Mouse (Mus musculus) lung, embryonic 15.5 days (tissue): Measurements from ENCODE around the gene Timp2. TPM values are rescaled to one million over a fixed set of nuclear protein-coding genes. Genes with fewer than 3 reads are reported as not detected.

Experiments
- ATAC-seq: fragments of 200-750 bp; cut with Nextera tagmentation; 2 replicates; pipeline ENCODE4 v1.8.0; 2017; ENCODE audit warnings: moderate number of reproducible peaks, borderline replicate concordance; ENCODE audit not compliant: low FRiP score, low TSS enrichment; ENCODE audit errors: extremely low read depth
- H3K27ac ChIP-seq: fragments of 300-500 bp; sonication (generic); 2 replicates; pipeline ENCODE4 v1.5.1; 2015; ENCODE audit warnings: moderate library complexity, mild to moderate bottlenecking, inconsistent platforms
- H3K27me3 ChIP-seq: fragments of 300-500 bp; sonication (generic); 2 replicates; pipeline ENCODE4 v1.6.1; 2015; ENCODE audit warnings: inconsistent platforms
- H3K36me3 ChIP-seq: fragments of 300-500 bp; sonication (generic); 2 replicates; pipeline ENCODE4 v1.6.1; 2015; ENCODE audit warnings: inconsistent platforms
- H3K4me1 ChIP-seq: fragments of 300-500 bp; sonication (generic); 2 replicates; pipeline ENCODE4 v1.6.1; 2015; ENCODE audit warnings: inconsistent platforms
- H3K4me2 ChIP-seq: fragments of 300-500 bp; sonication (generic); 2 replicates; pipeline ENCODE4 v1.6.1; 2015; ENCODE audit warnings: inconsistent platforms, mild to moderate bottlenecking, moderate library complexity
- H3K4me3 ChIP-seq: fragments of 300-500 bp; sonication (generic); 2 replicates; pipeline ENCODE4 v1.5.1; 2015; ENCODE audit warnings: mild to moderate bottlenecking, inconsistent platforms
- H3K9ac ChIP-seq: fragments of 300-500 bp; sonication (generic); 2 replicates; pipeline ENCODE4 v1.6.1; 2015; ENCODE audit warnings: inconsistent platforms
- H3K9me3 ChIP-seq: fragments of 300-500 bp; sonication (generic); 2 replicates; pipeline ENCODE4 v1.6.1; 2016; ENCODE audit warnings: inconsistent platforms
- WGBS: fragments of 180-500 bp; shearing (Covaris S2); methylation state at CpG from one replicate; pipeline ENCODE4 v1.1.7; 2015; 5-methylcytosine and 5-hydroxymethylcytosine counted together
- polyA plus RNA-seq: library from polyadenylated mRNA; unstranded; fragments of >200 nt; fragmentation: Nextera tagmentation; extraction: Ambion mirVana; gene quantifications from 2 replicates; pipeline ENCODE4 v1.2.1, GENCODE M21; 2015

Timp2 gene
- polyA plus RNA-seq, 1 experiment from 2014 or later: 79.1 TPM

DNA sequence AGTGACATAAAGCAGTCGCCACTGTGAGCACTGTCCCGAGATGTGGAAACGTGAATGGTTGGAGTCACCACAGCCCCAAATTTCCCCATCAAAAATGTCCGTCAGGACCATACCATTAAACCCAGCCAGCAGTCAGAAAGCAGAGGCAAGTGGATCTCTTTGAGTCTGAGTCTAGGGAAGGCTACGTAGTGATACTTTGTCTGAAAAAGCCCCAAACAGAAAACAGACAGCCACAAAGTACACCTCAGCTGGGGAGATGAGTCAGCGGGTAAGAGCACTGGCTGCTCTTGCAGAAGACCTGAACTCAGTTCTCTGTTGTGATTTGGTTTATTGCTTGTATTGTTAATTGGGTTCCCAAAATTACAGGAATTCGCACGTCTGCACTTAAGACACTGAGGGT, 11.0 kb upstream of the Timp2 start:
- Histone ChIP-seq H3K4me1 (peaks cover 26% of the 10 kb centered on the region), H3K27ac (no peak overlapping the region), H3K4me2 (no peak overlapping the region), H3K9me3 (no peaks in the 10 kb centered on the region), H3K4me3 (no peak overlapping the region), H3K27me3 (no peaks in the 10 kb centered on the region), H3K9ac (no peak overlapping the region), H3K36me3 (no peaks in the 10 kb centered on the region)
- WGBS: 72% methylated on average over 8 of the region's 8 CpGs
- no peak for ATAC-seq

DNA sequence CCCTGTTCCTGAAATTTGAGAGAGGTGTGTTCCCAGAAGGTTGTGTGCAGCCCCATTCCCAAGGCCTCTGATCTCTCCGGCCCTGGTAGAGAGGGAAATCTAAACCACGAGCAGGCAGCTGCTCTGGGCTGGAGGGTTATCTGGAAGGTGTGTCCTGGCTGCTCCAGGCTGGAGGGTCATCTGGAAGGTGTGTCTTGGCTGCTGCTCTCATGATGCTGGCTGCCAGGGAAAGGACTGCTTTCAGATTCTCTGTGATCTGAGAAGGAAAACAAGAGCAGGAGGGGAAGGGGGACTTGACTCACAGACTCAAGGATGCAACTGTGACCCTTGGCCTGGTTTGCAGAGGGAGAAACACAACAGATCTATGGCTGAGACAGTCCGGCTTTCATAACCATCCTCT, 10.6 kb upstream of the Timp2 start:
- Histone ChIP-seq H3K4me1 (peaks cover 30% of the 10 kb centered on the region), H3K4me3 (no peak overlapping the region), H3K36me3 (no peaks in the 10 kb centered on the region), H3K4me2 (no peak overlapping the region), H3K9me3 (no peaks in the 10 kb centered on the region), H3K27me3 (no peaks in the 10 kb centered on the region), H3K27ac (no peak overlapping the region), H3K9ac (no peak overlapping the region)
- ATAC-seq: no peak
- WGBS: 57% methylated on average over 3 of the region's 3 CpGs

DNA sequence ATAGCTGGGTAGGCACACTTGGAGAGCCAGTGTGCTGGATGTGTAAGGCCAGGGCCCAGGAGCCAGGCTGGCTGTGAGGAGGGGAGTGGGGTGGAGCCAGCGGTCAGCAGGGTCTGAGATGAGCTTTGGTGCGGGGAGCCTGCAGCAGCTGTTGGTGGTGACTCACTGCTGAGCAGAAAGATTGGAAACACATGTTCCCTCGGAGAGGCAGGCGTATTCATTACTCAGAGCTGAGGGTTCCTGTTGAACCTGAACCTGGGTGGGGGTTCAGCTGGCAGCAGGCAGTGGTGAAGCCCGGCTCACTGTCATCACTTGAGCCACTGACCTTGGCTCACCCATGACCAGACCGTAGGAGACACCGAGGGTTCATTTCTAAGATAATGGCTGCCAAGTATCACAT, 9.6 kb upstream of the Timp2 start:
- 51% methylated on average over 7 of the region's 7 CpGs for WGBS
- 0 out of 2 replicates have a peak, but pooled peaks have one; percentile 17 for ATAC-seq
- H3K27ac ChIP-seq: peak overlapping the region; percentile 20; the same call in 1 of the 2 replicates

DNA sequence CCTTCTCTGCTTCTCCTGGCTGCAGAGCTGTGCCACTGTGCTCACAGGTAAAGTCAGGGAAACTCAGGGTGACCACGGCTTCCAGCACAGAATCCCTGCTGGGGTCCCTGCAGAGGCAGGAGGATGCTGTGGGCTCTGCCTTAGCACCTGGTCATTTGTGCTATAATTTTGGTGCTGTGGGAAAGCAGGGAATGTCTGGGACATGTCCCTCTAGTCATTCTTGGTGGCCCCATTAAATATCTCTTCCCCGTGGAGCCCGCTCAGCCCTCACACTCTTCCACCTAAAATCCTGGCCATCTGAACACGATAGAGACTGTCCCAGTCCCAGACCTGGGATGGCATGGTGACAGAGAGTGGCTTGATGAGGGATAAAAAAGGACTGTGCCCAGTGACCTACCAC, 8.5 kb upstream of the Timp2 start:
- Histone ChIP-seq H3K4me3 (no peak overlapping the region), H3K9me3 (no peaks in the 10 kb centered on the region), H3K4me2 (no peak overlapping the region), H3K27ac (no peak overlapping the region), H3K9ac (no peak overlapping the region), H3K27me3 (no peaks in the 10 kb centered on the region), H3K36me3 (no peaks in the 10 kb centered on the region), H3K4me1 (peaks cover 40% of the 10 kb centered on the region)
- 82% methylated on average over 4 of the region's 4 CpGs for WGBS
- no peak for ATAC-seq

More for the DNA sequence above, 9.6 kb upstream of the Timp2 start:
- Histone ChIP-seq H3K27me3 (no peaks in the 10 kb centered on the region), H3K36me3 (no peaks in the 10 kb centered on the region), H3K4me2 (no peak overlapping the region), H3K9ac (no peak overlapping the region), H3K4me1 (peaks cover 39% of the 10 kb centered on the region), H3K9me3 (no peaks in the 10 kb centered on the region), H3K4me3 (no peak overlapping the region)

DNA sequence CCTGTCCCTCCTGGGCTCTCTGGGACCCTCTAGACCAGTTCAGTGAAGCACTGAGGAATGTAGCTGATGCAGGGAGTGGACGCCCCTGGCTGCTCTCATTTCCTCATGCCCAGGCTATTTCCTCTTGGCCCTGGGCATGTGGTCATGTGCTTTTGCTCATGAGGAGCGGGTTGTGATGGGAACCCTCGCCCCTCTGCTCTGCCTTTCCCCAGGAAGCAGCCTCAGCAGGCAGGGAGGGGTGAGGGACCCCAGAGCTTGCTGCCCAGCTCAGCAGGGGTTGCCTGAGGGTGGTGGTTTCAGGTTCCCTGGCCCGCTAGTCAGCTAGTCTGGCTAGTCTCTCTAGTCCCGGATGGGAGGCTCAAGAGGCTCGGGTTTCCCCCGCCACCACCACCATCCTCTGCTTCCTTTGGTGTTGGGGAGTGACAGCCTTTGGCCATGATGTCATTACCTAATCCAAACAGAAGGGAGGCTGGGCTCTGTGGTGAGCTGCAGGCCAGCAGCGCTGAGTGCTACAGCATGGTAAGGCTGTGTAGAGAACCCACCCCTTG, 7.5 kb upstream of the Timp2 start:
- H3K27me3 ChIP-seq: no peaks in the 10 kb centered on the region
- WGBS: 1% methylated on average over 8 of the region's 8 CpGs
- no peaks in the 10 kb centered on the region for H3K36me3 ChIP-seq
- peak overlapping the region; percentile 37 for H3K4me2 ChIP-seq
- H3K27ac ChIP-seq: peak overlapping the region; percentile 77
- peaks cover 40% of the 10 kb centered on the region for H3K4me1 ChIP-seq
- H3K9ac ChIP-seq: no peak overlapping the region
- H3K4me3 ChIP-seq: no peak overlapping the region
- no peaks in the 10 kb centered on the region for H3K9me3 ChIP-seq
- peak; percentile 83 for ATAC-seq

- H3K9ac ChIP-seq: no peak overlapping the region
Observed at GRCm38 (mm10) chr11:118362501-118362900, 7.0 kb upstream of the Timp2 start.

GRCm38 (mm10) chr11:118360907-118361341, 5.4 kb upstream of the Timp2 start:
- WGBS: 27% methylated on average over 10 of the region's 10 CpGs
- H3K4me3 ChIP-seq: no peak overlapping the region

More at GRCm38 (mm10) chr11:118362501-118362900, 7.0 kb upstream of the Timp2 start:
- H3K36me3 ChIP-seq: no peaks in the 10 kb centered on the region
- H3K27me3 ChIP-seq: no peaks in the 10 kb centered on the region
- WGBS: 46% methylated on average over 1 of the region's 1 CpGs
- H3K4me3 ChIP-seq: no peak overlapping the region
- H3K4me2 ChIP-seq: 0 out of 2 replicates have a peak overlapping the region, but pooled peaks have one; percentile 37
- no peak for ATAC-seq
- no peaks in the 10 kb centered on the region for H3K9me3 ChIP-seq
- peak overlapping the region; percentile 77 for H3K27ac ChIP-seq
- H3K4me1 ChIP-seq: peaks cover 40% of the 10 kb centered on the region

DNA sequence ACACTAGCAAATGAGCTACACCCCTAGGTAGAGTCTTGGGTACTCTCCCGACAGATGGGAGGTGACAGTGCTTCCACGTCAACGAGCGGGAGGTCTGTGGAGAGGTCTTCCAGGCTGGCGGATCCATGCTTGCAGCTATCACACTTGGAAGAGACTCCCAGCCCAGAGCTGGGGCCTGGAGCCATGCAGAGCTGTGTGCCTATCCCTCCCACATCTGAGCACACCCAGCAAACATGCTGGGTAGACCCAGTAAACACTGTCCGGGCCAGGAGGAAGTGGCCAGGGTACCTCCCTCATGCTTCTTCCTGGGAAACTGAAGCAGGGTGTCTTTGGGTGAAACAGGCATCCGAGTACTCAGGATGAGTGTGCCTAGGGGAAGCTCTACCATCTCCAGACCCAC, 5.0 kb upstream of the Timp2 start:
- Histone ChIP-seq H3K4me3 (no peak overlapping the region), H3K36me3 (no peaks in the 10 kb centered on the region), H3K4me1 (peaks cover 46% of the 10 kb centered on the region), H3K9me3 (no peaks in the 10 kb centered on the region), H3K27me3 (no peaks in the 10 kb centered on the region), H3K4me2 (no peak overlapping the region), H3K9ac (no peak overlapping the region), H3K27ac (peak overlapping the region; percentile 34; the same call in 1 of the 2 replicates)
- ATAC-seq: no peak
- WGBS: 48% methylated on average over 7 of the region's 7 CpGs

More at GRCm38 (mm10) chr11:118360907-118361341, 5.4 kb upstream of the Timp2 start:
- Histone ChIP-seq H3K27ac (peak overlapping the region; percentile 34; the same call in 1 of the 2 replicates), H3K9me3 (no peaks in the 10 kb centered on the region), H3K9ac (no peak overlapping the region), H3K4me1 (peaks cover 41% of the 10 kb centered on the region), H3K36me3 (no peaks in the 10 kb centered on the region), H3K4me2 (no peak overlapping the region), H3K27me3 (no peaks in the 10 kb centered on the region)
- ATAC-seq: no peak

- Histone ChIP-seq H3K27me3 (no peaks in the 10 kb centered on the region), H3K4me2 (peak overlapping the region; percentile 80), H3K36me3 (no peaks in the 10 kb centered on the region), H3K9ac (peak overlapping the region; percentile 88), H3K9me3 (no peaks in the 10 kb centered on the region), H3K4me1 (peaks cover 29% of the 10 kb centered on the region), H3K4me3 (peak overlapping the region; percentile 78), H3K27ac (peak overlapping the region; percentile 89)
- WGBS: under 1% methylated on average over 35 of the region's 43 CpGs
- peak; percentile 92 for ATAC-seq
Observed at GRCm38 (mm10) chr11:118355205-118355604, 335 bp downstream of the Timp2 start.

GRCm38 (mm10) chr11:118354636-118355191, 826 bp downstream of the Timp2 start:
- Histone ChIP-seq H3K4me1 (peaks cover 30% of the 10 kb centered on the region), H3K9me3 (no peaks in the 10 kb centered on the region), H3K27me3 (no peaks in the 10 kb centered on the region), H3K36me3 (no peaks in the 10 kb centered on the region), H3K27ac (peak overlapping the region; percentile 89), H3K9ac (peak overlapping the region; percentile 88), H3K4me2 (peak overlapping the region; percentile 80), H3K4me3 (peak overlapping the region; percentile 78)
- peak; percentile 6; the same call in 1 of the 2 replicates for ATAC-seq
- 0% methylated on average over 38 of the region's 47 CpGs for WGBS

DNA sequence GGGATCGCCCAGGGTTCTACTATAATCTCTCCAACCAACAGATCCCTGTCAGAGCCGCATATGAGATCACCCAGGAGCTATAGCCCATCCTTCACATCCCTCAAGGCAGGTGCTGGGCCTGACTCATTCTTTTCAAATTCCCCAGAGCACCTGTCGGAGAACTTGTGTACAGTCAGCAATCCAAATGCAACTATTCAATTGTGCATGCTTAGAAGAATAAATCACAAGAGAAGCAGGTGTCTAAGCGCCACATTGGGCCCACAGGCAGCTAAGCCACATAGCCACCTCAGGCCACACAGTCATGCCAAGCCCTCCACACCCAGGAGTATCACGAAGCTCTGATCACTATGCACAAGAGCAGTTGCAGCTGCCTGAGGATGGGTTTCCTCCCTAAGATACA, 6.0 kb downstream of the Timp2 start:
- peaks cover 59% of the 10 kb centered on the region for H3K4me1 ChIP-seq
- ATAC-seq: no peak
- no peaks in the 10 kb centered on the region for H3K27me3 ChIP-seq
- no peak overlapping the region for H3K4me2 ChIP-seq
- no peaks in the 10 kb centered on the region for H3K36me3 ChIP-seq
- H3K27ac ChIP-seq: peak overlapping the region; percentile 48
- no peak overlapping the region for H3K4me3 ChIP-seq
- no peak overlapping the region for H3K9ac ChIP-seq
- 80% methylated on average over 5 of the region's 5 CpGs for WGBS
- no peaks in the 10 kb centered on the region for H3K9me3 ChIP-seq

DNA sequence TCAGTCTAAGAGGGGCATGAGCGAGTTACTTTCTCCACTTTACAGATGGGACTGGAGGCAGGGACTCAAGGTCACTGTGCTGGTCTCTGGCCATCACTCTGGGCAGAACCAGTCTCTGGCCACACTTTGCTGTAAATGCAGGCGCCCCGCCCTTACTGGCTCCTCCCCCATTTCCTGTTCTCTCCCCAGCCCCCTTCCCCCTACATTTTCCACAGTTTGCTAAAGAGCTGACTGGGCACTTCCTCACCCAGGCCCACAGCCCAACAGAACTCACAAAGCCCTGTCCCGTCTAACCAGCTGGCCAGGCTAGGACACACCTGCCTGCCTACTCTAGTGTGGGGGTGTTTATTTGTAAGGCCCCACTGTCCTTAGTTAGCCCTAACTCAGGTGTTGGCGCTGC, 6.7 kb downstream of the Timp2 start:
- Histone ChIP-seq H3K27ac (peak overlapping the region; percentile 61), H3K4me2 (no peak overlapping the region), H3K27me3 (no peaks in the 10 kb centered on the region), H3K36me3 (no peaks in the 10 kb centered on the region), H3K9ac (no peak overlapping the region), H3K4me1 (peaks cover 54% of the 10 kb centered on the region), H3K9me3 (no peaks in the 10 kb centered on the region), H3K4me3 (no peak overlapping the region)
- 38% methylated on average over 5 of the region's 5 CpGs for WGBS
- ATAC-seq: peak; percentile 73
